Mouse (Mus musculus) limb, embryonic 13.5 days (tissue): ENCODE results near the gene Txnrd3. TPM values are rescaled to one million over a fixed set of nuclear protein-coding genes. Genes with fewer than 3 reads are reported as not detected.

Source experiments
- ATAC-seq: fragments of 200-750 bp; cut with Nextera tagmentation; 2 replicates; pipeline ENCODE4 v1.8.0; 2017; ENCODE audit warnings: low read depth, moderate number of reproducible peaks, moderate TSS enrichment; ENCODE audit not compliant: low FRiP score
- H3K27ac ChIP-seq: fragments of 300-500 bp; sonication (generic); 2 replicates; pipeline ENCODE4 v1.5.1; 2015; ENCODE audit warnings: inconsistent platforms, mild to moderate bottlenecking, moderate library complexity
- H3K27me3 ChIP-seq: fragments of 300-500 bp; sonication (generic); 2 replicates; pipeline ENCODE4 v1.6.1; 2015; ENCODE audit warnings: mild to moderate bottlenecking, inconsistent platforms
- H3K36me3 ChIP-seq: fragments of 300-500 bp; sonication (generic); 2 replicates; pipeline ENCODE4 v1.6.1; 2015; ENCODE audit warnings: inconsistent platforms, mild to moderate bottlenecking, moderate library complexity
- H3K4me1 ChIP-seq: fragments of 300-500 bp; sonication (generic); 2 replicates; pipeline ENCODE4 v1.6.1; 2015; ENCODE audit warnings: inconsistent platforms
- H3K4me2 ChIP-seq: fragments of 300-500 bp; sonication (generic); replicated peaks from 2 replicates; pipeline ENCODE4 v1.6.1; 2015; ENCODE audit warnings: inconsistent platforms, mild to moderate bottlenecking, moderate library complexity
- H3K4me3 ChIP-seq: fragments of 300-500 bp; sonication (generic); 2 replicates; pipeline ENCODE4 v1.5.1; 2015; ENCODE audit warnings: moderate library complexity, mild to moderate bottlenecking, inconsistent platforms
- H3K9ac ChIP-seq: fragments of 300-500 bp; sonication (generic); 2 replicates; pipeline ENCODE4 v1.6.1; 2015; ENCODE audit warnings: mild to moderate bottlenecking, inconsistent platforms
- H3K9me3 ChIP-seq: fragments of 300-500 bp; sonication (generic); 2 replicates; pipeline ENCODE4 v1.6.1; 2016; ENCODE audit warnings: inconsistent platforms
- WGBS: fragments of 180-500 bp; shearing (Covaris S2); methylation state at CpG from one replicate; pipeline ENCODE4 v1.1.7; 2015; 5-methylcytosine and 5-hydroxymethylcytosine counted together
- polyA plus RNA-seq: library from polyadenylated mRNA; unstranded; fragments of >200 nt; fragmentation: Nextera tagmentation; extraction: Ambion mirVana; gene quantifications from 2 replicates; pipeline ENCODE4 v1.2.1, GENCODE M21; 2015

Txnrd3 gene
- polyA plus RNA-seq, 1 experiment from 2014 or later: 8.1 TPM

- no peaks in the 10 kb centered on the region for H3K27me3 ChIP-seq
- WGBS: 53% methylated on average over 8 of the region's 8 CpGs
- no peaks in the 10 kb centered on the region for H3K9me3 ChIP-seq
- no peak overlapping the region for H3K4me3 ChIP-seq
- ATAC-seq: no peak
- no peaks in the 10 kb centered on the region for H3K36me3 ChIP-seq
- no peak overlapping the region for H3K27ac ChIP-seq
- H3K9ac ChIP-seq: no peak overlapping the region
- no peak overlapping the region for H3K4me2 ChIP-seq
- H3K4me1 ChIP-seq: peaks cover 4% of the 10 kb centered on the region; the same call in 1 of the 2 replicates
Observed at GRCm38 (mm10) chr6:89628045-89628785, 15.6 kb upstream of the Txnrd3 start.

DNA sequence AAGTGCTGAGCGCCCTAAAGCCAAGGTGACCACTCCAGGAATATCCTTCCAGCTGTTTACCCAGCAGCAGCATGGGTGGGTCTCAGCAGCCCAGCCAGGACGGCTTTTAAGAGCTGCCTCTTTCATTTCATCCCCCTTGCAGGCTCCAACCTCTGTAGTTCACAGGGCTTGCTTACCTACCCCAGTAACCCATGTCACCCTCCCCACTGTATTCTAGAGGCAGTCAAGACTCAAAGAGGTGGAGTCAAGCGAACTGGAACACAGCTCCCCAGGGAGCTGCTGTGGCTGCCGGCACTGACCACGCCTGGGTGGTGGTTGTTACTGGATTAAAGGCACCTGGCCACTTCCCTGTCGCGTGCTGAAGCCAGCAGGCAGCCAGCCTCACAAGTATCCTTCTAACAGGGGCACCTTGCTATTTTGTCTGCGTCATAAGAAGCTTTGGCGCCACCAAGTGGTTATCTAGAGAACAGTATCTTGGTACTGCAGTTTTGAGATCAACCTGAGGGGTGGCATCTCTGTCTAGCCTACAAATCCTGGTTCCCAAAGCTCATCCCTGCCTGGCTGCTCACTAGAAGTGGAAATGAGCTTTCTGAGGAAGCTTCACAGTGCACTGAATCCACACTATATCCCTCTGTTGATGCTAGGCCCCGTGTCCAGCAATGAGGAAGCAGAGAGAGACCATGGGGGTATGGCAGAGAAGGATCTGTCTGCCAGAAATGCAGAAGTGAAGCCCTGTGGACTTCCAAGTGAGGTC, 11.8 kb upstream of the Txnrd3 start:
- peaks cover 4% of the 10 kb centered on the region; the same call in 1 of the 2 replicates for H3K4me1 ChIP-seq
- H3K27me3 ChIP-seq: no peaks in the 10 kb centered on the region
- H3K4me3 ChIP-seq: no peak overlapping the region
- H3K27ac ChIP-seq: no peak overlapping the region
- H3K36me3 ChIP-seq: no peaks in the 10 kb centered on the region
- H3K9me3 ChIP-seq: no peaks in the 10 kb centered on the region
- peak overlapping the region; percentile 45 for H3K4me2 ChIP-seq
- ATAC-seq: peak; percentile 71
- no peak overlapping the region for H3K9ac ChIP-seq
- 9% methylated on average over 10 of the region's 10 CpGs for WGBS

- WGBS: 73% methylated on average over 7 of the region's 7 CpGs
- Histone ChIP-seq H3K9me3 (no peaks in the 10 kb centered on the region), H3K4me2 (no peak overlapping the region), H3K4me3 (no peak overlapping the region), H3K27me3 (no peaks in the 10 kb centered on the region), H3K9ac (no peak overlapping the region), H3K27ac (no peak overlapping the region), H3K36me3 (no peaks in the 10 kb centered on the region), H3K4me1 (peaks cover 4% of the 10 kb centered on the region; the same call in 1 of the 2 replicates)
- ATAC-seq: no peak
Observed at GRCm38 (mm10) chr6:89633115-89633514, 10.7 kb upstream of the Txnrd3 start.

- no peaks in the 10 kb centered on the region for H3K9me3 ChIP-seq
- 42% methylated on average over 8 of the region's 8 CpGs for WGBS
- H3K4me3 ChIP-seq: no peak overlapping the region
- H3K4me1 ChIP-seq: peaks cover 6% of the 10 kb centered on the region; the same call in 1 of the 2 replicates
- H3K27ac ChIP-seq: no peak overlapping the region
- no peak for ATAC-seq
- H3K9ac ChIP-seq: no peak overlapping the region
- no peak overlapping the region for H3K4me2 ChIP-seq
- no peaks in the 10 kb centered on the region for H3K36me3 ChIP-seq
- no peaks in the 10 kb centered on the region for H3K27me3 ChIP-seq
Observed at GRCm38 (mm10) chr6:89634400-89634799, 9.4 kb upstream of the Txnrd3 start.

- H3K9ac ChIP-seq: no peak overlapping the region
- no peaks in the 10 kb centered on the region for H3K27me3 ChIP-seq
- no peaks in the 10 kb centered on the region for H3K9me3 ChIP-seq
- H3K36me3 ChIP-seq: no peaks in the 10 kb centered on the region
- H3K4me2 ChIP-seq: no peak overlapping the region
- H3K4me1 ChIP-seq: peaks cover 4% of the 10 kb centered on the region; the same call in 1 of the 2 replicates
- 63% methylated on average over 4 of the region's 4 CpGs for WGBS
- no peak overlapping the region for H3K4me3 ChIP-seq
- ATAC-seq: no peak
- no peak overlapping the region for H3K27ac ChIP-seq
Observed at GRCm38 (mm10) chr6:89637977-89638376, 5.8 kb upstream of the Txnrd3 start.

GRCm38 (mm10) chr6:89639025-89639424, 4.8 kb upstream of the Txnrd3 start:
- no peak overlapping the region for H3K27ac ChIP-seq
- no peaks in the 10 kb centered on the region for H3K9me3 ChIP-seq
- no peak overlapping the region for H3K4me2 ChIP-seq
- ATAC-seq: no peak
- H3K36me3 ChIP-seq: no peaks in the 10 kb centered on the region
- 33% methylated on average over 2 of the region's 2 CpGs for WGBS
- no peak overlapping the region for H3K9ac ChIP-seq
- peaks cover 4% of the 10 kb centered on the region; the same call in 1 of the 2 replicates for H3K4me1 ChIP-seq
- no peaks in the 10 kb centered on the region for H3K27me3 ChIP-seq
- H3K4me3 ChIP-seq: no peak overlapping the region

- peak; percentile 94 for ATAC-seq
- H3K27ac ChIP-seq: peak overlapping the region; percentile 80
- H3K4me3 ChIP-seq: peak overlapping the region; percentile 72
- peaks cover 1% of the 10 kb centered on the region; the same call in 1 of the 2 replicates for H3K4me1 ChIP-seq
- H3K9ac ChIP-seq: peak overlapping the region; percentile 70
- H3K36me3 ChIP-seq: no peaks in the 10 kb centered on the region
- H3K27me3 ChIP-seq: no peaks in the 10 kb centered on the region
- H3K9me3 ChIP-seq: no peaks in the 10 kb centered on the region
- 0% methylated on average over 40 of the region's 41 CpGs for WGBS
- H3K4me2 ChIP-seq: peak overlapping the region; percentile 77
Observed at GRCm38 (mm10) chr6:89644271-89645075, 685 bp downstream of the Txnrd3 start.

DNA sequence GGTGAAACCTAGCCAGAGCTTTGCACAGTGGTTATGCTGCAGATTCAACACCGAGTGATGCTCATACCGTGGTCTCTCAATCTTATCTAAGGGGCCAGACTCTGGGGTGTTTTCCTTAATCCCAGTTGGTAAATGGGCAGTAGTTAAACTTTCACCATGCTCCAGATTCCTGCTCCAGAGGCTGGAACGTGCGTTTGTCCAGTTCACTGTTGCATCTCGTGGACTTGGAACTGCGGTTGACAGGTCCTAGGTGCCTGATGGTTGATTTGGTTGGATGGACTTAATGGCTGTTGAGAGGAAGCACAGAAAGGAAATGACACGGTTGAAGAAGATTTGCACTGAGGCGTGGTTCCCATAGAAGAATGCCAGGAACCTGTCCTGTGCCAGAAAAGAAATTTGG, 6.1 kb downstream of the Txnrd3 start:
- ATAC-seq: no peak
- Histone ChIP-seq H3K4me2 (no peak overlapping the region), H3K27me3 (no peaks in the 10 kb centered on the region), H3K36me3 (no peaks in the 10 kb centered on the region), H3K9me3 (no peaks in the 10 kb centered on the region), H3K9ac (no peak overlapping the region), H3K4me3 (no peak overlapping the region), H3K27ac (no peak overlapping the region), H3K4me1 (no peaks in the 10 kb centered on the region)
- WGBS: 87% methylated on average over 8 of the region's 8 CpGs

DNA sequence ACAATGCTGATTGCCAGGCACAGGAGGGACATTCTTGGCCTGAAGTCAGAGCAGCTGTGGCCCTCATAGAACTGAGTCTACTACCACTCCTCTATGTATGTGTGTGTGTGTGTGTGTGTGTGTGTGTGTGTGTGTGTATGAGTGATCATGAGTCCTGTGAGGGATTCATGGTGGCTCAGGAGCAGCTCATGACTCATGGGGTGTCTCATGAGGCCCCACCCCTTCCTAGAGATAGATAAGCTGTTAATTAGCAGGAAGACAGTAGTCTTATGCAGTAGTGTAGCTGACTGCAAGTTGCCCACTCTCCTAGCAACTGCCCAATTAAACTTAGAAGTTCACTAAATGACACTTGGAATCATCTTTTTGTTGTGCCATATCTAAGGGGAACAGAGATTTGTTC, 8.0 kb downstream of the Txnrd3 start:
- no peak overlapping the region for H3K9ac ChIP-seq
- no peaks in the 10 kb centered on the region for H3K27me3 ChIP-seq
- no peak overlapping the region for H3K4me2 ChIP-seq
- H3K27ac ChIP-seq: no peak overlapping the region
- H3K4me3 ChIP-seq: no peak overlapping the region
- H3K36me3 ChIP-seq: no peaks in the 10 kb centered on the region
- ATAC-seq: no peak
- H3K4me1 ChIP-seq: no peaks in the 10 kb centered on the region
- no peaks in the 10 kb centered on the region for H3K9me3 ChIP-seq

GRCm38 (mm10) chr6:89655011-89655410, 11.2 kb downstream of the Txnrd3 start:
- WGBS: 95% methylated on average over 3 of the region's 3 CpGs
- no peak for ATAC-seq
- no peak overlapping the region for H3K4me2 ChIP-seq

GRCm38 (mm10) chr6:89658342-89658741, 14.6 kb downstream of the Txnrd3 start:
- ATAC-seq: no peak
- Histone ChIP-seq H3K9me3 (no peaks in the 10 kb centered on the region), H3K4me3 (no peak overlapping the region), H3K36me3 (peaks cover 3% of the 10 kb centered on the region), H3K27me3 (no peaks in the 10 kb centered on the region), H3K9ac (no peak overlapping the region), H3K4me2 (no peak overlapping the region), H3K4me1 (no peaks in the 10 kb centered on the region), H3K27ac (no peak overlapping the region)
- WGBS: 80% methylated on average over 3 of the region's 3 CpGs

More at GRCm38 (mm10) chr6:89655011-89655410, 11.2 kb downstream of the Txnrd3 start:
- no peaks in the 10 kb centered on the region for H3K4me1 ChIP-seq
- no peaks in the 10 kb centered on the region for H3K9me3 ChIP-seq
- no peaks in the 10 kb centered on the region for H3K27me3 ChIP-seq
- H3K27ac ChIP-seq: no peak overlapping the region
- no peak overlapping the region for H3K4me3 ChIP-seq
- H3K36me3 ChIP-seq: no peaks in the 10 kb centered on the region
- no peak overlapping the region for H3K9ac ChIP-seq

DNA sequence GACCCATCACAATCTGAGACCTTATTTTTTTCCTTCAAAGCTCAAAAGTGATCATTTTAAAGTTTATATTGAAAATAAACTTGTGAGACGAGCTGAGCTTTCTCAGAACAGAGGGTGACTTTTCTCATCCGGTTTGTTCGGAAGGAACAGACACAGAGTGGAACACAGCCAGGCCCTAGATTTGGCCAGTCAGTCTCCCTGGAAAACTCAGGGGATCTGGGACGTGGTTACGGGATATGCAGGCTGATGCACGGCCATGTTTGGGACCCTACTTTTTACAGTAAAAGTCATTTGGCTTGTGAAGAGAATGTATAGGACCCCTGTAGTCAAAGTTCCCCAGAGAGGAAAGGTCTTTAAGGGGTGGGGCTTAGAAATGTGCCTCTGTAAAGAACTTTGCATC, 15.1 kb downstream of the Txnrd3 start:
- no peak for ATAC-seq
- Histone ChIP-seq H3K36me3 (peaks cover 8% of the 10 kb centered on the region), H3K4me3 (no peak overlapping the region), H3K4me1 (no peaks in the 10 kb centered on the region), H3K9me3 (no peaks in the 10 kb centered on the region), H3K9ac (no peak overlapping the region), H3K27ac (no peak overlapping the region), H3K4me2 (no peak overlapping the region), H3K27me3 (no peaks in the 10 kb centered on the region)
- WGBS: 86% methylated on average over 6 of the region's 6 CpGs
